Mouse (Mus musculus): ENCODE data around the gene Tnni2.

Tnni2 gene

DNA sequence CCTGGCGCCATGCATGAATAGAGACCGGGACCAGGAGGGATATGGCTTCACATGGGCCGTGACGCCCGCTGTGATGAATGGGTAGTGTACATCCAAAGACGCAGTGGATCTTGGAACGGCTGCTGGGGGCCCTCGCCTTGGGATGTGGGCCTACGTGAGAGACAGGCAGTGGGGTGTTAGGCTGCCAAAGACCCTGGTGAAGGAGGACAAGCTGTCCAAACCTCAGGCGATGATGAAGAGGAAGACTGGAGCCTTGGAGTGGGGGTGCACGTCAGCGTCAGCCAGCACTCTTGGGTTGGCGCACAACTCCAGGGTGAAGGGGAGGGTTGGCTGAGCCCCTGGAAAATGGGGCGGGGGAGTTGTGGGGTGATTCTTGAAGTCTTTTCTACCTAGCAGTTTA lies 10.5 kb upstream of the Tnni2 start:
- no peak for DNase-seq

DNA sequence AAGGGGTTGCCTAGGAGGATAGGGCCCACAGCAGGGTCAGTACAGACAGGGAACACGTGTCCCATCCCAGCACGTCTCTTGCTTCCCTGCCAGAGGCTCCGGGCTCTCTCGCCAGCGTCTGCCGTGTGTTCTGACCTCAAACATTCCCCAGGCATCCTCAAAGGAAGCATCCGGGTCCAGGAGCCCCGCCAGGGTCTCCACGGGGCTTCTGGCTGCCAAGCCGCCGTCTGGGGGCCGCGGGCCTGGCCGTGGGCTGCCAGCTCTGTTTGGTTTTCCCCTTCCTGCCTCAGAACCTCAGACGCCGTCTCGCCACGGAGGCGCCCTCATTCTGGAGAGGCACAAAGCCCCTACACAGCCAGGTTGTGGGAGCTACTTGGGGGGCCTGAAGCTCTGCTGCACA lies 8.0 kb upstream of the Tnni2 start:
- no peak for DNase-seq

DNA sequence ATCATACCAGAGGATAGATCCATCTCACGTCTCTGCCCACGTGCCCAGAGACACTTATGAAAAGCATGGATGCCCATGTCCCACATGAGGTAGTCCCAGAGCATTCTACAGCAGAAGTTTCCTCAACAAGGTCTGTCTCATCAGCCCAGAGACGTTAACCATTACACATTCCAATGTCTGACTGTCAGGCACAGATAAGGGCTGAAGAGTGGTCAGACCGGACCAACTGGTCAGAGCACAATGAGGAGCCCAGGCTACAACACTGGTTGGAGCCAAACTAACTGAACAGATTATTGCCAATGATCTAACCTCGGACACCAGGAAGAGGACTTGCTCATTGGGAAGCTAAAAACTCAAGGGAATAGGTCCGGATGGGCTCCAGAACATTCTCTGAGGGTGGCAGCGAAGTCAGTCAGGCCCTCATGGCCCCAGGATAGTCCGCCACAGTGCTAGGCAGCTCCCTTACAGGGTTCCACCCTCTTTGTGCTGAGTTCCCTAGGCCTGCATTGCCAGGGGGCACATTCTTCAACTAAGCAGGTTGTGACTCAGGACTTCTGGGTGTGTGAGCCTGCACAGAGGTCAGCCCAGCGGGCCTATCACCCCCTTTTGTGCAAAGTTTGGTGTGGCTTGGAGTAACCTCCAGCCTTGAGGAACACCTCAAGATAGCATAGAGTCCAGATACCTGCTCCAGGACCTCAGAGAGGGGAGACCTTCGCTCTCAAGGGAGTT lies 7.3 kb upstream of the Tnni2 start, which contains the start of gene Syt8:
Gene Syt8, plus strand, starts transcription at position 714 of the 729 bp plus-strand sequence.
- DNase-seq = no peak

DNA sequence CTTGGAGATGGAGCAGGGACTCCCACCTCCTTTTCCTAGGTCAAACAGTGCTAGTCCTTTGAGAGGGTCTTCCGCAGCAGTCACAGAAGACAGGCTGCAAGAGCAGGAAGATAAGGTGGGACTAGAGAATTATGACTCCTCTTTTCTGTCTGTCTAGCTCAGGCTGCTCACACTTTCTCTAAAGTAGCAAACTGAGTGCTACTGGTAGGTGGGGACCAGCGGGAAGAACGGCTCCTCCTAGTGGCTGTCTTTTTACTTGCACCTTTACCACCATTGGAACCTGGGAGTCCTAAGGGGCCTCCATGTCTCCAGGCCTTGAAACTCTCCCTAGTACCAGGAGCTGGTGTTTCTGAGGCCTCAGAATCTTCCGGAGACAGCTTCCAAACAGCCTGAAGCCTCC lies 6.1 kb upstream of the Tnni2 start:
- peak; percentile 65 to 79 for DNase-seq

DNA sequence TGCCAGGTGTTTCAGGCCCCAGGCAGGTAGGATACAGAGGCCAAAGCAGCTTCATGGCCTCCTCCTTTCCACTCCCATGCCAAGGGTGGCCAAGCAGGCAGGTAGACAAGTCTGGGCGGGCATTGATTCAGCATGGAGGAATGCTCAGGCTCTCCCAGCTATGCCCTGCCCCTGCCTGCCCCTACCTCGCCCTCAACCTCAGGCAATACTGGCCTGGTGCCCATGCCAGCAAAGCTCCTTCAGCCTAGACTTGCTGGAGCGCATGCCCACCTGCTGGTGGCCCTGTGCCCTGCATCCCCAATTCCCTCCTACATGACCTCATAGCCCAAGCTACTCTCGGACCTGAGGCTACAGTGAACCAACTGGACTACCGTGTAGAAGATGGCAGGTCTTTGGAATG lies 4.3 kb upstream of the Tnni2 start:
- peak; percentile 43 to 65 for DNase-seq

DNA sequence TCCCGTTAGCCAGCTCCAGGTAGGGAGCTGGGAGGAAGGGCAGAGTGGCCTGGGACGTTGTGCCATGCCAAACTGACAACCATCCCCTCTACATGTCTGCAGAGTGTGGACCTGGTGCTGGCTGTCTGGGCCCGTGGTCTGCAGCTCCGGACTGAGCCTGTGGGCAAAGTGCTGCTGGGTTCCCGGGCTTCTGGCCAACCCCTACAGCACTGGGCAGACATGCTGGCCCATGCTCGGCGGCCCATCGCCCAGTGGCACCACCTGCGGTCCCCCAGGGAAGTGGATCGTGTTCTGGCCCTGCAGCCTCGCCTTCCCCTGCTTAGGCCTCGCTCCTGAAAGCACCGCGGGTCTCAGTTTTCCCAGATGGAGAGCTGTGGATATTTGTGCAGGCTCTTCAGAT lies 1.6 kb upstream of the Tnni2 start:
- no peak for DNase-seq

DNA sequence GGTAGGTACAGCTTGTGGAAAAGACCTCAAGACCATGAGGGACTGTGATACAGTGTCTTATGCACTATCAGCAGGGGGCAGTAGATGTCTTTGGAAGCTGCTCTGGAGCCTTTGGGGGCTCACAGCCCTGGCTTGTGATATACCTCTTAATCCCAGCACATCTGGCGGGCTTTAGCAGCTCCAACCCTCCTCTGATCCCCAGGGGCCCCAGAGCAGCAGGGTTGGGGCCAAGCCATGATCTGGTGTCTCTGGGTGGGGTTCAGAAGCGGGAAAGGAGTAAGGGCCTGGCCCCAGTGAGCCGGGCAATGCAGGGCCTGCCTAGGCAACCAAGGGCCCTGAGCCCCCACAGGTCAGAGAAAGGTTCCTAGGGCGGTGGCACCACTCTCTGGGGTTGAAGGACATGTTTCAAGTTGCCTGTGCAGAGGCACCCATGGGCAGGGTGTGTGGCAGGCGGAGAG lies 922 bp upstream of the Tnni2 start:
- no peak for DNase-seq

DNA sequence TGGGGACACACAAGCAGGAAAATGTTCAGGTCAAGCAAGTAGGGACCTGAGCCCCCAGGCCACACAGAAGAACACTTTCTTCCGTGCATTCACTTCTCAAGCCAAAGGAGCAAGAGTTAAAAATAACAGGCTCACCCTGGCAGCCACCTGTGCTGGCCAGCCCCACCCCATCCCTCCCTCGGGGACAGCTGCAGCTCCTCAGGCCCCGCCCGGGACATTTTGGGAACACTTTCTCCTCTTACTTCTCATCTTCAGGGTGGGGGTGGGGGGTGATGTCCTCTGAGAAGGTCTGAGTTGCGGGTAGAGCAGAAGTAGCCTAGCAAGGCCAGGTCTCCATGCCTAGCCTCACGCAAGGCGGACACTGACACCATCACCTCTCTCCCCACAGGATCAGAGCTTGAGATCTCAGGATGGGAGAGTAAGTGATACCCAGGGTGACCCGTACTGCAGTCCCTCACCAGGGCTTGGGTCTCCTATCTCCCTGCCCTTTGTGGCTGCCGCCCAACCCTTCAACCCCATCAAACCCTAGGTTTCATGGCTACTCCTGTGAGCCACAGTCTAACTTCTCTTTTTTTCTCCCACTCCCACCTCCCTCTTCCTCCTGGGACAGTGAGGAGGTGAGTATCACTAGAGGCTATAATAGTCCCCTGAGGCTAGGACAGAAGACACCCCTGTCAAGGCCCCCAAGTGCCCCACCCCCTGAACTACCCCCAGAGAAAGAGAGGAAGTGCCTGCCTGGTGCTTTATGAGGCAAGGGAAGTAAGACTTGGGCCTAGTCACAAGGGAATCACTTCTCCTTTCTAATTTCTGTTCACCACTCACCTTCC lies 686 bp downstream of the Tnni2 start:
- no peak for DNase-seq

DNA sequence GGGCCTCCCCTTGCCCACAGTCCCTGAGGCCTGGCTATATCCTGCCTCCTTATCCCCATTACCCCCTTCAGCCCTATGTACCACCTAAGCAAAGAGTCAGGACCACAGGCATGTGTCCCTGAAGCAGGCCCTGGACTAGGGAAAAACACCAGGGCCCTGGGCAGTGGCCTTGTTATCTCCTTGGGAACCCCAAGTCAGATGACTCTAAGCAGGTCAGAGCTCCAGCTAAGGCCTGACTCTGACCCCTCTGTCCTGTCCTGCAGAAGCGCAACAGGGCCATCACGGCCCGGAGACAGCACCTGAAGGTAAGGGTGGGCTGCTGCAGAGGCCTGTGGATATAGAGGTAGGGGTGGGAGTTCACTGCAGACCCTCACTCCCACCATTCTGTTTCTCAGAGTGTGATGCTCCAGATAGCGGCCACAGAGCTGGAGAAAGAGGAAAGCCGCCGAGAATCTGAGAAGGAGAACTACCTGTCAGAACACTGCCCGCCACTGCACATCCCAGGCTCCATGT lies 1.4 kb downstream of the Tnni2 start:
- no peak for DNase-seq

DNA sequence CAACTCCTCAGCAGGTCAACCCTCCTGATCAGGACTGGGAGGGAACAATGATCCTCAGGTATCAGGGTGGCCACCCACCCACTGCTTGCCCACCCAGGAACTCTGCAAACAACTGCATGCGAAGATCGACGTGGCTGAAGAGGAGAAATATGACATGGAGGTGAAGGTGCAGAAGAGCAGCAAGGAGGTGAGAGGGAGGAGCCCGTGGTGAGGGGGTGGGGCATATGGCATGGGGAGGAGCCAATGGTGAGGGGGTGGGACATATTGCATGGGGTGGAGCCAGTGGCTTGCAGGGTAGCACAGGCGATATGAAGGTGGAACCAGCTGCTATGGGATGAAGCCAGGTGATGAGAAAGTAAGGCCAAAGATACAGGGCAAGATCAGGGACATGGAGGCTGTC lies 1.9 kb downstream of the Tnni2 start:
- DNase-seq = no peak

DNA sequence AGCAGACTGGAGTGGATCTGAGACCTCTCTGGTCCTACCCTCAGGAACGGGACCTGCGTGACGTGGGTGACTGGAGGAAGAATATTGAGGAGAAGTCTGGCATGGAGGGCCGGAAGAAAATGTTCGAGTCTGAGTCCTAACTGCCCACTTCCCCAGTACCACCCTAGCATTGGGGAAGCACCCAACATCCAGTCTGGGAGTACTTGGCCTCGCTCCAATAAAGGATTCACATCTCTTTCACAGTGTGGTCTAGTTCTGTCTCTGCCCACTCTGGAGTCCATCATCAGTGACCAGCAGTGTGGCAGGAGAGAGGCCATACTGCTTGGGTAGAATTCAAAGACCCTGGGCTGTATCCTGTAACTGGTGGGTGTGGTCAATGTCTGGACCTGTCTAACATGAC lies 2.6 kb downstream of the Tnni2 start:
- DNase-seq = no peak

DNA sequence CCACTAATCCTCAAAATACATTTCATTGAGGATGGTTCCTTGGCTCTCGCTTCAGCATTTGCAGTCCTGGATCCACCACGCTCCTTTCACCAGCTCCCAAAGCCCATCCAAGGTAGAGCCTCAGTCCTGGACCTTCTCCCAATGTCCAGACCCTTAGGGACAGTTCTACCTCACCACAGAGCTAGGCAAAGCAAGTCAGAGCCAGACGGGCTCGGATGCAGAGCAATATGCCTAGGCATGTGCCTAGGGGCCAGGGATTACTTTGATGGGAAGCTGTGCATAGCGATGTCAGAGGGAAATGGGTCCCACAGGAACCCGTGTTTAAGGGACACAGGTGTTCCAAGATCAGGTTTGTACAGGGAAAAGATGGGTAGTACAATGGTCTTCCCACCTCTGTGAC lies 3.7 kb downstream of the Tnni2 start:
- no peak for DNase-seq

DNA sequence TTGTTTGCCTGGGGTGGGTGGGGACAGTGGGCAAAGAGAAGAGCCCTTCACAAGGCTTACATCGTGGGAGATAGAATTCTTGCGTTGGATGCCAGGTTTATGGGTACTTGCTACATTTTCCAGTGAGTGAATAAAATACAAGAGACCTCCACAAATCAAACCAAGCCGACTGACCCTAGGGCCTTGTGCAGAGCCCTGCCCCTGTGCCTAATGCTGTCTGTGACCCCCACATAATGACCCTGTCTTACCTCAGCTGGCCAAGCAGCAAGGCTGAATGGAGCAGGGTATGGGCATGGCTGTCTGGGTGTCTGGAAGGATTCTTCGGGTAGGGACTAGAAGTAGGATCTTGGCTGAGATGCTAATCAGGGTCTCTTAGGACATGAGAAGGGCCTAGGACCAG lies 4.7 kb downstream of the Tnni2 start:
- DNase-seq = no peak

DNA sequence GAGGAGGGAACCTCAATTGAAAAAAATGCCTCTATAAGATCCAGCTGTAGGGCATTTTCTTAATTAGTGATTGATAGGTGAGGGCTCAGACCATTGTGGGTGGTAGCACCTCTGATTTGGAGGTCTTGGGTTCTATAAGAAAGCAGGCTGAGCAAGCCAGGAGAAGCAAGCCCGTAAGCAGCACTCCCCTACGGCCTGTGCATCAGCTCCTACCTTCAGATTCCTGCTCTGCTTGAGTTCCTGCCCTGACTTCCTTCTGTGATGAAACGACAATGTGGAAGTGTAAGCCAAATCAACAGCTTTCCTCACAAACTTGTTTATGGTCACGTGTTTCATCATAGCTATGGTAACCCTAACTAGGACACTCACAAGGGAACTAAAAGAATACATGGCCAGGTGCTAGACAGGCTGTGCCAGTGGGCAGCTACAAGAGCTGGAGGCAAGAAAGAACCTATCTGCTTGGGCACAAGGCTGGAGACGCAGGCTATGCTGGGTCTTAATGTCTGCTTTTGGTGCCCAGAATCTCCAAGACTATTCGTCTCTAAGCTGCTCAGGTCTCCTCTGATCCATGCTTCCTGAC lies 7.5 kb downstream of the Tnni2 start:
- DNase-seq = no peak

DNA sequence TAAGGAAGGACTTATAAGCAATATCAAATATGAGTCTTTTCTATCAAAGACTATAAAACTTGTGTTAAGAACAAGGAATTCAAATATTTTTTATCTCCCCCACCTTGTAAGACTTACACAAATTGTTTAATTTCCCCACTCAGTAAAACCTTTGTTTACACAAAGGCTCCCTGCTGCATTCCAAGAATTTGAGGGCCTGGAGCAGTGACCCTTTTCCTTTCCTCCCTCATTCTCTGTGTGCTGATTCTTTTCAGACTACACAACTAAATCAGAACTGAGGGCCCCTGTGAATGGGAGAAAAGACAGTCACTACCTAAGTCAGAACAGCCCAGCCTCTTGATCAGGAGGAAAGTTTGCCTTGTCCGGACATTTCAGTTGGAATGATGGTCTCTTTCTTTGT lies 13.1 kb downstream of the Tnni2 start:
- no peak for DNase-seq

DNA sequence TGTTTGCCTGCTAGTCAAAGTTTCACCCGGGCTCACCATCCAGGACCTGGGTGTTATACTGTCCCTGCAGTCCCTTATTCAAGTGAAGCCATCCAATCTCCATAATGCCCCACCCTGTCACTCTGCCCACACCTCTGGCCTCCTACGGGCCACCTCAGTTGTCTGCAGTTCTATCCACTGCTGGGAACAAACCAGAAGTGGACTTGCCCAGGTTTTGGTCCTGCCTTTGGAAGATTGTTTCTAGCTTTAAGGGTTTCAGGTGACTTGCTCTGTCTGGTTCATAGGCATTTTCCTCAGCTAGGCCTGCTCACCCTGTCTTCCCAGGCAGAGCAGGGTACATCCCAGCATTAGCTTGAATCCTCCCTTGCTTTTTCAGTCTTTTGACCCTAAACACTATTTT lies 13.6 kb downstream of the Tnni2 start:
- DNase-seq = no peak

DNA sequence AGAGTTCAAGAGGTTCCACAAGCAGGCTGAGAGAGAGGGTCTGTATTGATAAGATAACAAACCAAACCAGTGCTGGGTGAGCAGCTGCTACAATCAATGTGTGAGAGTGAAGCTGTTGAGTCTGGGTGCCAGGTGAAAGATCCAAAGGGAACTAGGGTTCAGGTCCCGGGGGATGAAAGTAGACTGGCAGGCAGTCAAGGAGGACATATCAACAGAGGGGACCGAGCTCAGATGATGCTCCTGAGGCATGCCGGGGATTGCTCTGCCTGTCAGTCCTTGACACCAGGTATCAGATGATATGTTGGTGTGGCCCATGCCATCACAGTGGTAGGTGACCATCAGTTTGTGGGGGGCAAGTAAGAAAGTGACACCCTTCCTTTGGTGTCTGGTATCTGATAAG lies 15.2 kb downstream of the Tnni2 start:
- DNase-seq = no peak

DNA sequence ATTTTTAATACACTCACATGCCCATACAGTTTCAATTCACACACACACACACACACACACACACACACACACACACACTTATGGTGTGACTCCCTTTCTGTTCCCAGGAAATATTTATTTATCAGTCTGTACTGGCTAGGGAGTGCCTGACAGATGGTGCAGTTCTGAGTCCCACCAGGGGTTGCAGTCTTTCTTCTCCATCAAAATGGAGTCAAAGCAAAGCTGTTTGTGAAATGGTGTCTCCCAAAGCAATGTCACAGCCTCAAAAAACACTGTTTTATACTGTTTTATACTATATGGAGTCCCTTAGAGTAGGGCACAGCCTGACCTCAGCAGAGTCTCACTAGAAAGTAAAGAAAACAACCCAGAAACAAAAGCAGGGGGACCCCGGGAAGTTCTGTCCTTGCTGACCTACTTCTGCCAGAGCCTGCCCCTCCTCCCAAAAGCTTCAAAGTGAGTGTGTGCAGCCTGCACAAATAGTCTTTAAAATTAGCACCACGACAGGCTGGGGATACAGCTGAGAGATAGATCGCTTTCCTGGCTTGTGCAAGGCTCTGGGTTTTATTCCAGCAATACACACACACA lies 15.7 kb downstream of the Tnni2 start:
- DNase-seq = no peak

DNA sequence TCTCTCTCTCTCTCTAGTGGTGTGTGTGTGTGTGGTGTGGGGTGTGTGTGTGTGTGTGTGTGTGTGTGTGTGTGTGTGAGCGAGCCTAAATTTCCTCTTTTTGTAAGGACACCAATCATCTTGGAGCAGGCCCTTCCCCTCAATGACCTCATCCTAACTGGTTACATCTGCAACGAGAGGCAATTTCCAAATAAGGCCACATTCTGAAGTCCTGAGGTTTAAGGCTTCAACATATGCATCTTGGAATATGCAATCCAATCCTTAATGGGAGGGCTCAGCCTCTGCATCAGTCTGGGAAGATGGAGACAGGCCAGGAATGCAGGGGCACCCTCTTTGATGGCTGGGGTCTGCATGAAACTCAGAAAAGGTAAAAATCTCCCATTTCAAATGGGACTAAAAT lies 16.4 kb downstream of the Tnni2 start:
- DNase-seq = no peak

DNA sequence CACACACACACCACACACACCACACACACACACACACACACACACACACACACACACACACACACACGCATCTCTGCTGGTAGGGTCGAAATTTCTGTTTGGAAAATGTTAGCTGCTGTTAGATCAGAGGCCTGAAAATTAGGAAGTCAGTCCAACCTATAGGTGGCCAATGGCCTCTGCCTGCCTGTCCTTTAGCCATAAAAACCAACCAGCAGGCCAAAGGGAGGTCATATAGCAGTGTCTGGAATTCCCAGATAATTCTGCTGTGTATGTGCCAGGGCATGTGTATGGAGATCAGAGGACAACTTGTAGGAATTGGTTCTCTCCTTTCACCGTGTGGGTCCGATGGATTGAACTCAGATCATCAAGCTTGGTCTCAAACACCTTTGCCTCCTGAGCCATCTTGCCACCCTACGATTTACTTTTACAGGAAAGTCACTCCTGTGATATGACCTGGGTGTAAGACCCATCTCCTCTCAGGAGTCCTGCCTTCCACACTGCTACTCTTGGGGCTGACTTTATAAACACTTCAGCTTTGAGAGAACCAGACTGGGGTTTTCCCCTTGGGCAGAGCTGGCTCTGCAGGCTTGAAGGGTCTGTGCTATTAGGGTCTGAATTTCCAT lies 17.2 kb downstream of the Tnni2 start:
- DNase-seq = no peak

DNA sequence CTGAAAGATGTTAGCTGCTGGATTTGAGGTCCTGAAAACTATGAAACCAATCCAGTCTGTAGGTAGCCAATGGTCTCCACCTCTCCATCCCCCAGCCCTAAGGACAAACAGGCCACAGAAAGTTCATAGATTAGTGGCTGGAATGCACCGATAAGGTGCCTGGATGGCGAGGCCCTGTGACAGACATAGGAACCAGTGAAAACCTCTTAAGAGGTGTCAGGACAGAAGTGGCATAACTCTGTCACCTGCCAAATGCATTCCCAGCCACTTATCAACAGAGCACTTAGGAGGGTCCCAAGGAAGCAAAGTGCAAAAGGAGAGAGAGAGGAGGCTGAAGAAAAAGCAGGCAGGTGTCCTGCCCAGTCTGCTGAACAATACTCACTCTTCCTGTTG lies 17.7 kb downstream of the Tnni2 start:
- DNase-seq = no peak

DNA sequence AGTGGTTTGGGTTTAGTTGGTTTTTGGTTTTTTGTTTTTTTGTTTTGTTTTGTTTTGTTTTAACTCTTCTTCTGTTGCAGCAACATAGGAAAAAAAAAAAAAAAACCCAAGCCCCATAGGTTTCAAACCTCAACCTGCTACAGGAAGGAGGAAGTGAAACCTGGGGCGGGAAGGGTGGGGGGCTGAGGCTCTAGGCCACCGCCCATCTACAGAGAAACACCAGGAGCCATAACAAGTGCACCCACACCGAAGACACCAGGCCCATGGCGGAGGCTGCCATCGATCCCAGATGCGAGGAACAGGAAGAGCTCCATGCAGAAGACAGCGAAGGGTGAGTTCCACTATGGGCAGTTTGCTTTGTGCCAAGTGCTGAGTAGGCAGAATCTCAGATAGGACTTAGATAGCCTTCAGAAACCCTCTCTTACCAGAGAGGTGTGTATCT lies 19.0 kb downstream of the Tnni2 start, which contains the start of gene Lsp1:
Gene Lsp1, plus strand, starts transcription at position 174 of the 442 bp plus-strand sequence.
- DNase-seq = no peak

DNA sequence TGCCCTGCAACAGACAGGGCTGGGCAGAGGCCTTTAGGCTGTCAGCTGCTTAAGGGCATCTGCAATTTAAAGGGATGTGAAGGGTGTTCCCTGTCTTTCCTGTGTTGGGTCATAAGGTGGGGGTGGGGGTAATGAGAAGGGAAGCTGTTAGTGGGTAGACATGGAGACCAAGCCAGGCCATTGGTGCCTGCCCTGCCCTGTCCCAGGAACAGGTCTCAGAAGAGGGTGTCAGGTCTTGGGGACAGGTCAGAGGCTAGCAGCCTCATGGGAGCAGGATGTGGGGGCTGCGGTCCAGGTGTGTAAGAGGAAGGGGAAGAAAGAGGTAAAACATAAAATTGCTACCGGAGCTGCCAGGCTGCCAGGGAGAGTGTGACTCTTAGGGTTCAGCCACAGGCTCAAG lies 19.8 kb downstream of the Tnni2 start:
- DNase-seq = no peak

Data from kidney, postnatal 36 days (tissue).